Mouse (Mus musculus) lung, embryonic 16.5 days (tissue): Measurements from ENCODE around the gene Ggt7. TPM values are rescaled to one million over a fixed set of nuclear protein-coding genes. Genes with fewer than 3 reads are reported as not detected.

Experiments used
- ATAC-seq: fragments of 200-750 bp; cut with Nextera tagmentation; 2 replicates; pipeline ENCODE4 v1.8.0; 2017; ENCODE audit warnings: low read depth, mild to moderate bottlenecking, moderate library complexity
- H3K27ac ChIP-seq: fragments of 300-500 bp; sonication (generic); 2 replicates; pipeline ENCODE4 v1.5.1; 2014; ENCODE audit warnings: mild to moderate bottlenecking, control low read depth, low read length
- H3K27me3 ChIP-seq: fragments of 300-500 bp; sonication (generic); 2 replicates; pipeline ENCODE4 v1.6.1; 2014; ENCODE audit warnings: low read depth, low read length, mixed read lengths; ENCODE audit not compliant: control insufficient read depth, insufficient read depth
- H3K36me3 ChIP-seq: fragments of 300-500 bp; sonication (generic); 2 replicates; pipeline ENCODE4 v1.6.1; 2014; ENCODE audit warnings: low read length; ENCODE audit not compliant: control insufficient read depth, insufficient read depth
- H3K4me1 ChIP-seq: fragments of 300-500 bp; sonication (generic); replicated peaks from 2 replicates; pipeline ENCODE4 v1.6.1; 2014; ENCODE audit warnings: low read length, mixed read lengths; ENCODE audit not compliant: control insufficient read depth, insufficient read depth
- H3K4me2 ChIP-seq: fragments of 300-500 bp; sonication (generic); 2 replicates; pipeline ENCODE4 v1.6.1; 2014; ENCODE audit warnings: low read depth, low read length, control low read depth
- H3K4me3 ChIP-seq: fragments of 300-500 bp; sonication (generic); 2 replicates; pipeline ENCODE4 v1.5.1; 2014; ENCODE audit warnings: mild to moderate bottlenecking, low read length, control low read depth
- H3K9ac ChIP-seq: fragments of 300-500 bp; sonication (generic); 2 replicates; pipeline ENCODE4 v1.6.1; 2014; ENCODE audit warnings: low read length, control low read depth
- H3K9me3 ChIP-seq: fragments of 300-500 bp; sonication (generic); 2 replicates; pipeline ENCODE4 v1.6.1; 2016; ENCODE audit warnings: low read length; ENCODE audit not compliant: control insufficient read depth
- WGBS: fragments of 180-500 bp; shearing (Covaris S2); extraction: QIAGEN DNeasy Blood & Tissue Kit; methylation state at CpG from one replicate; pipeline ENCODE4 v1.1.7; 2014; 5-methylcytosine and 5-hydroxymethylcytosine counted together
- polyA plus RNA-seq: library from polyadenylated mRNA; unstranded; fragments of >200 nt; fragmentation: Nextera tagmentation; extraction: Ambion mirVana; gene quantifications from 2 replicates; pipeline ENCODE4 v1.2.1, GENCODE M21; 2015

Gene Ggt7
- polyA plus RNA-seq, 1 experiment from 2014 or later: 3.5 TPM

DNA sequence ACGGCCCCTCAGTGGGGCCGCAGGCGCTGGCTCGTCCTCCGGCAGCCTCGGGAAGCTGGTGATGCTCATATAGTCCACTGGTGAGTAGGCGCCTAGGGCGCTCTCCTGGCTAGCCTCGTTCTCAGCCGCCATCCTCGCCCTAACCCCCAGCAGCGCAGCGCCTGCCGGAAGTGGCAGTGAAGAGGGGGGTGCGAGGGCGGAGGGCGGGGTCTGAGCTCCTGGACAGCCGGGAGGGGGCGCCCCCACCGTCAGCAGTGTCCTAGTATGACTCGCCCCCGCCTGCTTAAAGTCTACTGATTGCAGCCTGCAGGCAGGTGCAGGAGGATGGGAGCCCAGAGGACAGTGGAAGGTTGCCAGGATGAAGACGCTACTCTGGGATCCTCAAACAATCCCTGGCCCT is 3.4 kb downstream of the Ggt7 start:
- ATAC-seq: peak; percentile 4; the same call in 1 of the 2 replicates

DNA sequence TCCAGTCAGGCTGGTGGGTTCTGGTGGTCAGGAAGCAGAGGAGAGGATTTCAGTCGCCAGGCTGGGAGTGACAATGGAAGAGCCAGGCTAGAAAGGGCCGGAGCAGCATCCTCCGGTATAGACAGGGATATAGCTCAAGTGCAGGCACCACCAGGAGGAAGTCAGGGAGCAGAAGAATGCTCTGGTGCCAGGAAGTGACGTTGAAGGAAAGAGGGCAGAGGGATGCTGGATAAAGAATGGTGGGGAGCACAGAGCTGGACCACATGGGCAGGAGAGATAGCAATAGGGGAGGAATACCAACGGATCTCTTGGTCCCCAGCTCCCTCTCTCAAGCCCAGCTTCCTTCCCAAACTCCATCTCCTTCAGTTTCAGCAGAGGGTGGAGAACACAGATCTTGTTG is 4.5 kb downstream of the Ggt7 start:
- no peak overlapping the region for H3K9ac ChIP-seq
- peaks cover 12% of the 10 kb centered on the region for H3K27me3 ChIP-seq
- H3K9me3 ChIP-seq: no peaks in the 10 kb centered on the region
- H3K27ac ChIP-seq: no peak overlapping the region
- no peak overlapping the region for H3K4me2 ChIP-seq
- H3K4me1 ChIP-seq: peaks cover 5% of the 10 kb centered on the region
- 56% methylated on average over 5 of the region's 5 CpGs for WGBS
- no peaks in the 10 kb centered on the region for H3K36me3 ChIP-seq
- no peak overlapping the region for H3K4me3 ChIP-seq
- ATAC-seq: no peak

More for the DNA sequence above, 3.4 kb downstream of the Ggt7 start:
- Histone ChIP-seq H3K4me1 (peaks cover 5% of the 10 kb centered on the region), H3K9me3 (no peaks in the 10 kb centered on the region), H3K9ac (peak overlapping the region; percentile 50), H3K27me3 (peaks cover 12% of the 10 kb centered on the region), H3K27ac (no peak overlapping the region), H3K36me3 (no peaks in the 10 kb centered on the region), H3K4me3 (peak overlapping the region; percentile 42), H3K4me2 (peak overlapping the region; percentile 57)
- WGBS: 1% methylated on average over 23 of the region's 23 CpGs

DNA sequence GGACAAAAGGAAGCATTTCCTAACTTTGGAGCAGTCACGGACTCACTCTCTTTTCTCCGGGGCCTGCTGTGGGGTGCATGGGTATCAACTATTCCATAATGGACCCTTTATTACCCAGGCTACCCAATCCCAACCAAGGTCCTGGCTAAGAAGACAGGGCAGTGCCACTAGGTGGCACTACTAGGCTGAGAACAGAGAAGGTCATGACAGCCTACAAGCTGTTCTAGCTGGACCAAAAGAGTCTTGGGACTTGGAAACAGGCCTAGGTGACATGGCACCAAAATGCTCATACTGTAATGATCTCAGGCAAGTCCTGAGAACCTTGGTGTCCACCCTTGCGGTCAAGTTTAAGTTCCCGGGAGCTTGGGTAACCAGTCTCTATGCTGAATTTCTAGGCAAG is 5.6 kb downstream of the Ggt7 start:
- Histone ChIP-seq H3K4me1 (peaks cover 5% of the 10 kb centered on the region), H3K36me3 (no peaks in the 10 kb centered on the region), H3K4me3 (no peak overlapping the region), H3K4me2 (no peak overlapping the region), H3K9me3 (no peaks in the 10 kb centered on the region), H3K27ac (no peak overlapping the region), H3K9ac (no peak overlapping the region), H3K27me3 (peaks cover 12% of the 10 kb centered on the region)
- peak; percentile 41; the same call in 1 of the 2 replicates for ATAC-seq
- 52% methylated on average over 4 of the region's 4 CpGs for WGBS

DNA sequence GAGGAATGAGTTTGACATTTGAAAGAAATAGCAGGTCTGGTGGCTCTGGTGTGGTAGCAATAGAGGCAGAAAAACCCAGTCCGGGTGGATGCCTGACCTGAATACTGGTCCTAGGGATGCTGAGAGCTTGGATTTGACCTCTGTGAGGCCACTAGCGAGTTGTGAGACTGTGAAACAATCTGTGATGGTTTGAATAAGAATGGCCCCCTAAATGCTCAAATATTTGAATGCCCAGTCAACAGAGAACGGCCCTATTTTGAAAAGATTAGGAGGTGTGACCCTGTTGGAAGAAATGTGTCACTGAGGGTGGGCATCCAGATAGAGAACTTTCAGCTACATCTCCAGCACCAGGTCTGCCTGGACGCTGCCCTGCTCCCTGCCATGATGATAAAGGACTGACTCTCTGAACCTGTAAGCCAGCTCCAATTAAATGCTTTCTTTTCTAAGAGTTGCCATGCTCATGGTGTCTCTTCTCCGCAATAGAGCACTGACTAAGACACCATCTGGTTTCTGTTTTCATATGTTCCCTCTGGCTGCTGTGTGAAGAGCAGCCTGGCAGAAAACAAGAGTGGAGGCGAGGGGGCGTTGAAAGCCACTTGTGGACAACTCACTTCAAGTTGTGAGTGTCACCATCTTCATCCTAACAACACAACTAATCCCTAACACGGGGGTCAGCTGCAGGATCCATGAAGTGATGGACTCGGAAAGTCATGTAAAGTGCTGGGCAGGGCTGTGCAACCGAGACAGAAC is 10.1 kb downstream of the Ggt7 start:
- no peaks in the 10 kb centered on the region for H3K9me3 ChIP-seq
- H3K4me2 ChIP-seq: no peak overlapping the region
- H3K27me3 ChIP-seq: no peaks in the 10 kb centered on the region
- WGBS: 60% methylated on average over 10 of the region's 10 CpGs
- 0 out of 2 replicates have a peak, but pooled peaks cover 4% of the 10 kb centered on the region for H3K4me1 ChIP-seq
- no peak overlapping the region for H3K27ac ChIP-seq
- ATAC-seq: no peak
- no peak overlapping the region for H3K4me3 ChIP-seq
- no peaks in the 10 kb centered on the region for H3K36me3 ChIP-seq
- no peak overlapping the region for H3K9ac ChIP-seq

- H3K27me3 ChIP-seq: no peaks in the 10 kb centered on the region
- 84% methylated on average over 9 of the region's 9 CpGs for WGBS
- peak; percentile 26; the same call in 1 of the 2 replicates for ATAC-seq
- H3K4me2 ChIP-seq: no peak overlapping the region
- H3K36me3 ChIP-seq: no peaks in the 10 kb centered on the region
- H3K4me1 ChIP-seq: 0 out of 2 replicates have a peak, but pooled peaks cover 4% of the 10 kb centered on the region
- H3K27ac ChIP-seq: no peak overlapping the region
- H3K9me3 ChIP-seq: no peaks in the 10 kb centered on the region
- H3K4me3 ChIP-seq: no peak overlapping the region
- H3K9ac ChIP-seq: no peak overlapping the region
Measured at GRCm38 (mm10) chr2:155505811-155506210, 12.2 kb downstream of the Ggt7 start.

GRCm38 (mm10) chr2:155504440-155505355 is 13.3 kb downstream of the Ggt7 start:
- no peak overlapping the region for H3K27ac ChIP-seq
- WGBS: 44% methylated on average over 13 of the region's 13 CpGs
- ATAC-seq: peak; percentile 47; the same call in 1 of the 2 replicates
- H3K36me3 ChIP-seq: no peaks in the 10 kb centered on the region
- 0 out of 2 replicates have a peak, but pooled peaks cover 4% of the 10 kb centered on the region for H3K4me1 ChIP-seq
- H3K27me3 ChIP-seq: no peaks in the 10 kb centered on the region
- no peaks in the 10 kb centered on the region for H3K9me3 ChIP-seq
- no peak overlapping the region for H3K4me2 ChIP-seq
- no peak overlapping the region for H3K9ac ChIP-seq
- no peak overlapping the region for H3K4me3 ChIP-seq

GRCm38 (mm10) chr2:155502596-155502995 is 15.4 kb downstream of the Ggt7 start:
- Histone ChIP-seq H3K9ac (no peak overlapping the region), H3K9me3 (no peaks in the 10 kb centered on the region), H3K27ac (no peak overlapping the region), H3K4me1 (0 out of 2 replicates have a peak, but pooled peaks cover 4% of the 10 kb centered on the region), H3K4me3 (no peak overlapping the region), H3K36me3 (no peaks in the 10 kb centered on the region), H3K27me3 (no peaks in the 10 kb centered on the region), H3K4me2 (no peak overlapping the region)
- ATAC-seq: no peak
- 64% methylated on average over 7 of the region's 7 CpGs for WGBS

DNA sequence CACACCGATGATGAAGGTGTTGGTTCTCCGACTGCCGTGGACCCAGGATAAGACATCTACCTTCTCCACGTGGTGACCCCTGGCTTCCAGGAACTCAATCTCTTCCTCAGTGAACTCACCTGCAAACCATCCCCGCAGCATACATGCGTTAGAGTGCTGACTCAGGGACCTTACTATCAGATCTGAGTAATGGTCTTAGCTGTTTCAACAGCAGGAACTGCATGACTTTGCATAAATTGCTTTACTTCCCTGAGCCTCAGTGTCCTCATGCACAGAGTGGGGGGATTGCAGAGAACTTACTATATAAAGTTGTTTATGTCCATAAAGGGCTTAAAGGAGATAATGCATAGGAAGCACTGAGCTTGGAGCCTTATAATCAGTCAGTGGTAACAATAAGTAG is 27.0 kb downstream of the Ggt7 start:
- Histone ChIP-seq H3K4me2 (no peak overlapping the region), H3K4me1 (no peaks in the 10 kb centered on the region), H3K36me3 (no peaks in the 10 kb centered on the region), H3K9me3 (no peaks in the 10 kb centered on the region), H3K9ac (no peak overlapping the region), H3K27ac (no peak overlapping the region), H3K4me3 (no peak overlapping the region), H3K27me3 (no peaks in the 10 kb centered on the region)
- 89% methylated on average over 6 of the region's 6 CpGs for WGBS
- ATAC-seq: no peak

- Histone ChIP-seq H3K27ac (no peak overlapping the region), H3K4me2 (no peak overlapping the region), H3K4me1 (no peaks in the 10 kb centered on the region), H3K9ac (no peak overlapping the region), H3K9me3 (peaks cover 4% of the 10 kb centered on the region; the same call in 1 of the 2 replicates), H3K36me3 (no peaks in the 10 kb centered on the region), H3K4me3 (no peak overlapping the region), H3K27me3 (no peaks in the 10 kb centered on the region)
- no peak for ATAC-seq
- 42% methylated on average over 3 of the region's 3 CpGs for WGBS
Measured at GRCm38 (mm10) chr2:155482021-155482420, 36.0 kb downstream of the Ggt7 start.
